Mouse (Mus musculus): ENCODE results near the gene Bod1l.

- no peak for TF ChIP-seq CTCF (conservative IDR thresholded peaks at IDR 0.05 in 1 of 2, IDR thresholded peaks at IDR 0.05 in 1 of 2; ENCODE audit: low read depth in 2 of 2, low read length in 2 of 2)
- no peak for TF ChIP-seq ZNF384 (IDR thresholded peaks at IDR 0.05; ENCODE audit: low read depth, low read length)
- TF ChIP-seq HCFC1 (IDR thresholded peaks at IDR 0.05; ENCODE audit: low read depth, low read length) = no peak
- TF ChIP-seq USF2 (conservative IDR thresholded peaks at IDR 0.05; ENCODE audit: low read depth, low read length) = no peak
- TF ChIP-seq UBTF (IDR thresholded peaks at IDR 0.05; ENCODE audit: low read depth, low read length) = no peak
- TF ChIP-seq POLR2A (IDR thresholded peaks at IDR 0.05; ENCODE audit: low read depth, low read length) = no peak
- no peak for TF ChIP-seq E2F4 (IDR thresholded peaks at IDR 0.05; ENCODE audit: insufficient replicate concordance, low read depth, low read length)
- no peak for TF ChIP-seq MAZ (IDR thresholded peaks at IDR 0.05; ENCODE audit: low read depth, low read length)
- TF ChIP-seq EP300 (IDR thresholded peaks at IDR 0.05; ENCODE audit: low read length) = no peak
- no peak for TF ChIP-seq USF1 (IDR thresholded peaks at IDR 0.05; ENCODE audit: low read depth, low read length)
- no peak for TF ChIP-seq TCF12 (IDR thresholded peaks at IDR 0.05; ENCODE audit: low read depth, low read length)
Measured at GRCm38 (mm10) chr5:41766406-41767010, 77.6 kb downstream of the Bod1l start.

All from CH12.LX (cell line).